ENCODE assay signal across 21 mouse cellular contexts in genomic region chr3:35250092-35250749, GRCm38 (mm10).
A peak's percentile ranks its signal among the peaks of the same experiment; 100 is the strongest.
DNase-seq lines count a peak whose midpoint lies in the region; ATAC-seq and TF ChIP-seq lines count a peak whose summit lies in the region.
"Had no signal": no experiment of that assay in that cellular context is flagged by ENCODE, and none has a peak within 500 bp of the region (broad histone marks: within the 10 kb centered on the region; RNA-seq: fewer than 3 reads in every experiment).

No protein-coding gene starts in this region.

- no peak overlapping the region for H3K9ac ChIP-seq in forebrain, embryonic 13.5 days
- H3K9ac ChIP-seq in forebrain, embryonic 12.5 days = no peak overlapping the region
- H3K9ac ChIP-seq in lung, embryonic 14.5 days = no peak overlapping the region
- no peak overlapping the region for H3K9ac ChIP-seq in midbrain, embryonic 13.5 days (replicated peaks)
- no peak overlapping the region for H3K9ac ChIP-seq in midbrain, embryonic 11.5 days (ENCODE audit: low read length)
- H3K9ac ChIP-seq: embryonic facial prominence, embryonic 12.5 days; embryonic facial prominence, embryonic 15.5 days; forebrain, embryonic 15.5 days; hindbrain, embryonic 12.5 days; hindbrain, embryonic 15.5 days had no signal

- H3K27me3 ChIP-seq in forebrain, embryonic 13.5 days = no peaks in the 10 kb centered on the region
- H3K27me3 ChIP-seq in forebrain, embryonic 12.5 days = no peaks in the 10 kb centered on the region
- H3K27me3 ChIP-seq in lung, embryonic 14.5 days (ENCODE audit: insufficient read depth, low read length) = no peaks in the 10 kb centered on the region
- H3K27me3 ChIP-seq in midbrain, embryonic 13.5 days = 0 out of 2 replicates have a peak, but pooled peaks cover 3% of the 10 kb centered on the region
- no peaks in the 10 kb centered on the region for H3K27me3 ChIP-seq in midbrain, embryonic 11.5 days (ENCODE audit: control insufficient read depth, insufficient read depth, low read length)
- H3K27me3 ChIP-seq: embryonic facial prominence, embryonic 12.5 days; embryonic facial prominence, embryonic 15.5 days; forebrain, embryonic 15.5 days; hindbrain, embryonic 15.5 days had no signal

- peak; percentile 51; the same call in 1 of the 2 replicates for ATAC-seq in forebrain, embryonic 13.5 days
- ATAC-seq in forebrain, embryonic 12.5 days (ENCODE audit: low FRiP score) = no peak
- ATAC-seq in lung, embryonic 14.5 days (ENCODE audit: insufficient read depth) = no peak
- peak; percentile 62; the same call in 1 of the 2 replicates for ATAC-seq in midbrain, embryonic 13.5 days
- no peak for ATAC-seq in midbrain, embryonic 11.5 days (ENCODE audit: low FRiP score)
- ATAC-seq: forebrain, embryonic 15.5 days had no signal

- DNase-seq in lung, embryonic 14.5 days = no peak
- no peak for DNase-seq in lung, postnatal 4 days
- no peak for DNase-seq in midbrain, embryonic 11.5 days (ENCODE audit: low spot score, missing footprints)
- no peak for DNase-seq in urinary bladder, postnatal 14 days (ENCODE audit: low spot score)
- DNase-seq: adrenal gland, postnatal 10 days; adrenal gland, postnatal 36 days; cerebellum, adult 11 months; cerebellum, adult 2 months; cerebellum, adult 9-11 months; cerebellum, postnatal 25 days; gastrocnemius, postnatal 25 days; heart, adult 2 months had no signal

- WGBS in forebrain, embryonic 13.5 days = 58% methylated on average over 14 of the region's 14 CpGs
- WGBS in forebrain, embryonic 12.5 days = 58% methylated on average over 14 of the region's 14 CpGs
- WGBS in lung, embryonic 14.5 days = 65% methylated on average over 14 of the region's 14 CpGs
- 45% methylated on average over 14 of the region's 14 CpGs for WGBS in midbrain, embryonic 13.5 days
- 43% methylated on average over 14 of the region's 14 CpGs for WGBS in midbrain, embryonic 11.5 days

- TF ChIP-seq CTCF in lung, embryonic 14.5 days (IDR thresholded peaks at IDR 0.05; ENCODE audit: low read depth) = no peak

- H3K36me3 ChIP-seq in forebrain, embryonic 13.5 days (ENCODE audit: poor library complexity, severe bottlenecking) = no peaks in the 10 kb centered on the region
- no peaks in the 10 kb centered on the region for H3K36me3 ChIP-seq in forebrain, embryonic 12.5 days (replicated peaks)
- H3K36me3 ChIP-seq in lung, embryonic 14.5 days (ENCODE audit: insufficient read depth) = no peaks in the 10 kb centered on the region
- H3K36me3 ChIP-seq in midbrain, embryonic 13.5 days = no peaks in the 10 kb centered on the region
- no peaks in the 10 kb centered on the region for H3K36me3 ChIP-seq in midbrain, embryonic 11.5 days (ENCODE audit: control insufficient read depth, insufficient read depth, low read length)
- H3K36me3 ChIP-seq: embryonic facial prominence, embryonic 12.5 days; embryonic facial prominence, embryonic 15.5 days; forebrain, embryonic 15.5 days; heart, embryonic 10.5 days; hindbrain, embryonic 12.5 days; hindbrain, embryonic 15.5 days had no signal

- H3K27ac ChIP-seq in forebrain, embryonic 13.5 days = no peak overlapping the region
- H3K27ac ChIP-seq in forebrain, embryonic 12.5 days = no peak overlapping the region
- H3K27ac ChIP-seq in lung, embryonic 14.5 days (ENCODE audit: low read depth) = peak overlapping the region; percentile 48
- H3K27ac ChIP-seq in midbrain, embryonic 13.5 days = no peak overlapping the region; the same call in 1 of the 2 replicates
- H3K27ac ChIP-seq in midbrain, embryonic 11.5 days (ENCODE audit: low read depth, low read length) = no peak overlapping the region
- H3K27ac ChIP-seq: embryonic facial prominence, embryonic 12.5 days; embryonic facial prominence, embryonic 15.5 days; forebrain, embryonic 15.5 days; heart, adult 2 months; heart, embryonic 10.5 days; hindbrain, embryonic 12.5 days; hindbrain, embryonic 15.5 days had no signal

- no peaks in the 10 kb centered on the region for H3K9me3 ChIP-seq in forebrain, embryonic 13.5 days (replicated peaks)
- no peaks in the 10 kb centered on the region for H3K9me3 ChIP-seq in forebrain, embryonic 12.5 days
- no peaks in the 10 kb centered on the region for H3K9me3 ChIP-seq in lung, embryonic 14.5 days (ENCODE audit: low read depth, low read length)
- no peaks in the 10 kb centered on the region for H3K9me3 ChIP-seq in midbrain, embryonic 13.5 days
- H3K9me3 ChIP-seq in midbrain, embryonic 11.5 days (ENCODE audit: control insufficient read depth, low read length) = no peaks in the 10 kb centered on the region
- H3K9me3 ChIP-seq: embryonic facial prominence, embryonic 12.5 days; embryonic facial prominence, embryonic 15.5 days; forebrain, embryonic 15.5 days; heart, embryonic 10.5 days; hindbrain, embryonic 12.5 days; hindbrain, embryonic 15.5 days had no signal

- H3K4me2 ChIP-seq in forebrain, embryonic 13.5 days = no peak overlapping the region
- H3K4me2 ChIP-seq in forebrain, embryonic 12.5 days = no peak overlapping the region
- H3K4me2 ChIP-seq in lung, embryonic 14.5 days = no peak overlapping the region
- no peak overlapping the region for H3K4me2 ChIP-seq in midbrain, embryonic 13.5 days (replicated peaks)
- no peak overlapping the region for H3K4me2 ChIP-seq in midbrain, embryonic 11.5 days
- H3K4me2 ChIP-seq: embryonic facial prominence, embryonic 12.5 days; embryonic facial prominence, embryonic 15.5 days; forebrain, embryonic 15.5 days; hindbrain, embryonic 12.5 days; hindbrain, embryonic 15.5 days had no signal

- H3K4me1 ChIP-seq in forebrain, embryonic 13.5 days = peaks cover 16% of the 10 kb centered on the region
- peaks cover 18% of the 10 kb centered on the region for H3K4me1 ChIP-seq in forebrain, embryonic 12.5 days
- H3K4me1 ChIP-seq in lung, embryonic 14.5 days (ENCODE audit: insufficient read depth) = 0 out of 2 replicates have a peak, but pooled peaks cover 6% of the 10 kb centered on the region
- peaks cover 13% of the 10 kb centered on the region for H3K4me1 ChIP-seq in midbrain, embryonic 13.5 days (replicated peaks)
- peaks cover 9% of the 10 kb centered on the region for H3K4me1 ChIP-seq in midbrain, embryonic 11.5 days (ENCODE audit: control insufficient read depth, insufficient read depth, low read length)
- H3K4me1 ChIP-seq: embryonic facial prominence, embryonic 12.5 days; embryonic facial prominence, embryonic 15.5 days; heart, embryonic 10.5 days; hindbrain, embryonic 15.5 days had no signal

- H3K4me3 ChIP-seq in forebrain, embryonic 13.5 days = no peak overlapping the region
- no peak overlapping the region for H3K4me3 ChIP-seq in forebrain, embryonic 12.5 days (replicated peaks)
- H3K4me3 ChIP-seq in lung, embryonic 14.5 days (ENCODE audit: low read depth, low read length) = no peak overlapping the region
- H3K4me3 ChIP-seq in midbrain, embryonic 13.5 days (replicated peaks) = no peak overlapping the region
- no peak overlapping the region for H3K4me3 ChIP-seq in midbrain, embryonic 11.5 days (ENCODE audit: low read depth, low read length)
- H3K4me3 ChIP-seq: embryonic facial prominence, embryonic 12.5 days; embryonic facial prominence, embryonic 15.5 days; forebrain, embryonic 15.5 days; heart, adult 2 months; heart, embryonic 10.5 days; hindbrain, embryonic 12.5 days; hindbrain, embryonic 15.5 days had no signal

Comparison
In these comparisons a context has a peak if more than half of its experiments do, and no peak if none do; other contexts are left out.
1. ATAC-seq: peak in forebrain, embryonic 13.5 days (single experiment) and midbrain, embryonic 13.5 days (single experiment); none in forebrain, embryonic 12.5 days (single experiment), lung, embryonic 14.5 days (single experiment) and midbrain, embryonic 11.5 days (single experiment).